Mouse (Mus musculus) urinary bladder, postnatal 10 days (tissue): ENCODE measurements around the gene Grin2b.

Experiments used
- DNase-seq: peaks from one replicate; pipeline ENCODE4 v3.0.0; 2022; ENCODE audit warnings: low spot score

Grin2b gene

GRCm38 (mm10) chr6:136100241-136100640 is 73.1 kb downstream of the Grin2b start:
- DNase-seq, result no peak

DNA sequence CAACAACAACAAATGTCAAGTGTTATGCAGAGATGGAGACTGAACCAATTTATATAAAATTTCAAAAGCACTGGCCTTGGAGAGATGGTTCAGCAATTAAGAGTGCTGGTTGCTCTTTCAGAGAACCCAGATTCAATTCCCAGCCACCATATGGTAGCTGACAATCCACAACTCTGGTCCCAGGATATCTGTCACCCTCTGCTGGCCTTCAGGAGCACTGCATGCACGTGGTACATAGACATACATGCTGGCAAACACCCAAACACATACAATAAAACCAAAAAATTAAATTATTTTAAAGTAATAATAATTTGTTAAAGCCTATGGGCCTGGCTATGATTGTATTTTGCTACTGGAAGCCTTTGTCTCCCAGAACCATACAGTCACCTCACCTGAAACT is 77.0 kb downstream of the Grin2b start:
- no peak for DNase-seq

DNA sequence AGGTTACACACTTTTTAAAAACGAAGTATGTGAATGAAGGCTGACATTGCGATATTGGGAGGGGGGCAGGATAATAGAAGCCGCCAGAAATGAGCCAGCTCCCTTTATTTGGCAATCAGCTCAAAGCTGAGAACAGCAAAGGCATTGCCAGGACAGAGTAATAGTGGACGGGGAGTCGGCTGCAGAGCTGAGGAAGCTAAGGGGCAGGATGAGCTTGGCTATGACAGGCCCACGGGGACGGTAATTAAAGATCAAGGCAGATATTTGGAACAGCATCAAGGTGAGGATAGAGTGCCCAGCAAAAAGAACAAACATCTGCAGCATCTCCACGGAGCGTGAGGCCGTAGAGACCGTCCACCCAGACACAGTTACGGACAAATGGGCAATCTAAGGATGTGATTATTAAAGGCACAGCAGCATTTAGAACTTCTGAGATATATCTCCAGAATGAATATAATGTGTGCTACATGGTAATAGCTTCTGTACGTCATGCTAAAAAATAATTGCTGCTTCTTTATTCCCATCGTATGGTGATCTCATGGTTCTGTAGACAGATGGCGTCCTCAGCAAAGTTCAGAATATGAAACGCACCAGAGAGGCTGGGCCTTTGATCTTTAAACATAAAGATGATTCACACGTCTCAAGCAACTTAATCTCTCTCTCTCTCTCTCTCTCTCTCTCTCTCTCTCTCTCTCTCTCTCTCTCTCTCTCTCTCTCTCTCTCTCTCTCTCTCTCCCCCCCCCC is 93.1 kb downstream of the Grin2b start:
- no peak for DNase-seq

- no peak for DNase-seq
Measured at GRCm38 (mm10) chr6:136072326-136073054, 100.8 kb downstream of the Grin2b start.

GRCm38 (mm10) chr6:136070101-136070500 is 103.2 kb downstream of the Grin2b start:
- no peak for DNase-seq

GRCm38 (mm10) chr6:136053346-136053745 is 120.0 kb downstream of the Grin2b start:
- DNase-seq, result no peak

- DNase-seq, result no peak
Measured at GRCm38 (mm10) chr6:136050346-136050745, 123.0 kb downstream of the Grin2b start.

GRCm38 (mm10) chr6:136048084-136048483 is 125.2 kb downstream of the Grin2b start:
- DNase-seq, result no peak

DNA sequence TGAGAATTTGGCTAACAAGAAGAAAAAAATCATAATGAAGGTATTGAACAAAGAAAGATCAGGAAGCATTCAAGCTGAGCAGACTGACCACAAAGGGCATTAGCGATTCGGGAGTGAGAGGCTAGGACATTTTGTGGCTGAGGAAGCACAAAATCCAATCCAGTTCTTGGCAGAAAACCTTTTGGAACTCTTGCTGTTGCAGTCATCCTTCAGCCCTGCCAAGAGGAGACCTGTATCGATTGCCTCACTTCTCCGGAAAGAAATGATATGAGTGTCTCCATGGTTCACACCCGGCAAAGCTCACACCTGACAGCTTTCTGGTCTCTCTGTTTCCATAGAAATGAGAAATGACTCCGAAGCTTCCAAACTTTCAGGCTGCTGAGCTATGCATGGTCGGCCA is 127.2 kb downstream of the Grin2b start:
- DNase-seq, result no peak

DNA sequence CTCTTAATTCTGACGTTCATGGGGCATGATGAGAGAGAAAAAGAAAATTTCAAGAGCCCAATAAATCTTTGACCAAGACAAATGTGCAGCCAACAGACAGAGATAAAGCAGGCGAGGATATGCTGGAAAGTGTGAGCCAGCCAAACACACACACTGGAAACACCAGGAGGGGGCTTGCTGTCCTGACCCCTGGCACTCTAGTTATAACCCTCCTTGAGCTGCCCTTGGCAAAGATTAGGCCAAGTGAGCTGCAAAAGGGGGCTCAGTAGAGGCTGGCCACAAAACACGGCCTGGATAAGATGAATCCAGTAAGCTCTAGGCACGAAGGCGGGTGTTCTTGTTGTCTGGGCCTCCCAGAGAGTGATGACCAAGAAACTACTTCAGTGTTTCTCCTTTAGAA is 128.8 kb downstream of the Grin2b start:
- DNase-seq, result no peak

DNA sequence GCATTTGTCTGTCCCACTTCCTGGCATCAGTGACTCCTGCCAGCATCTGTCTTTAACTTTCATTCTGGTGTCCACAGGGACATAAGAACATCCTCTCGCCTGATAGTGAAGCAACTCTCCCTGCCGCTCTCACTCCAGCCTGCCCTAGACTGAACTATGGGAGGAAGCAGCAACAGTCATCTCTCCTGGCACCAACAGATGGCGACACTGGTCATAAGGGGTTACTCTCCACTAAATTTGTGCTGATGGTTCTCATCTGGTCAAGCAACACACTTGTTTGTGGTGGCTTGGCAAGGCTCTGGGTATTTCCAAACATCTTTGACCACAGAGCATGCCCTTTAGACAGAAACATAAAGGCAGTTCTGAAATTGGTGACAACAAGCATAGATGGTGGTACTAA is 130.9 kb downstream of the Grin2b start:
- no peak for DNase-seq

DNA sequence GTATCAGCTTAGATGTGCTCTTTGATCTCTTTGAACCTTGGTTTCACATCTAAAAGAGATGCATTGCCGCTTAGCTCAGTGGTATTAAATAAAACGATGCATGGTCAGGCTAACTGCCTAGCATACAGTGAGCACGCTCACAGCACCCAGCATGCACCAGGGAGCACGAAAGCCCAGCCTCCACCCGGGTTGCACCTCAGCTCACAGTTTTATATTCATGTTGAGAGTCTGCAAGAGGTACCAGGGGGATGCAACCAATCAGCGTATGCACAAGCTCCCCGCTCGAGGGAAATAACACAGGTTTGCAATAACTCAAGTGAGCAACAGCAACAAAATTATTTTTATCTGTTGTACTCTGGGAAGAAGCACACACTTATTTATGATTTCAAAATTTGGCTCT is 131.5 kb downstream of the Grin2b start:
- DNase-seq, result no peak

GRCm38 (mm10) chr6:136040931-136041330 is 132.4 kb downstream of the Grin2b start:
- no peak for DNase-seq

- DNase-seq, result no peak
Measured at GRCm38 (mm10) chr6:136029235-136029939, 143.9 kb downstream of the Grin2b start.

DNA sequence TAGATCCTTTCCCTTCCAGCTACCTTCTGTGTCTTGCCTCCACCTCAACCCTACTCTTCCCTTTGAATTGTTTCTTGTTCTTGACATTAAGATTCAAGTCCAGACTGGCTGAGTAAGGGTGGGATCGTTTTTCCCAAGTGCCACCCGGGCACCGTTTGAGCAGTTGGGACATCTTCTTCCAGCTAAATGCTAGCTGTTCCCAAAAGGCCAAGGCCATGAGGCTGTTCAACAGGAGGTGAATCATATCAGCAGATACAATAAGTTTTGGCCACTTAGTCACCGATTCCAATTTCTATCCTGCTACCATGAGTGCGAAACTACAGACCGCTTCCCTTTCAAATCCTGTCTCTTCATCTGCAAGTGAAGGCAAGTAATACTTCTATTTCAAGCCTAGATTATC is 146.4 kb downstream of the Grin2b start:
- DNase-seq, result no peak

- DNase-seq, result no peak
Measured at GRCm38 (mm10) chr6:136025801-136026200, 147.5 kb downstream of the Grin2b start.

GRCm38 (mm10) chr6:136020460-136020859 is 152.9 kb downstream of the Grin2b start:
- no peak for DNase-seq

- DNase-seq, result no peak
Measured at GRCm38 (mm10) chr6:136018962-136019361, 154.3 kb downstream of the Grin2b start.

DNA sequence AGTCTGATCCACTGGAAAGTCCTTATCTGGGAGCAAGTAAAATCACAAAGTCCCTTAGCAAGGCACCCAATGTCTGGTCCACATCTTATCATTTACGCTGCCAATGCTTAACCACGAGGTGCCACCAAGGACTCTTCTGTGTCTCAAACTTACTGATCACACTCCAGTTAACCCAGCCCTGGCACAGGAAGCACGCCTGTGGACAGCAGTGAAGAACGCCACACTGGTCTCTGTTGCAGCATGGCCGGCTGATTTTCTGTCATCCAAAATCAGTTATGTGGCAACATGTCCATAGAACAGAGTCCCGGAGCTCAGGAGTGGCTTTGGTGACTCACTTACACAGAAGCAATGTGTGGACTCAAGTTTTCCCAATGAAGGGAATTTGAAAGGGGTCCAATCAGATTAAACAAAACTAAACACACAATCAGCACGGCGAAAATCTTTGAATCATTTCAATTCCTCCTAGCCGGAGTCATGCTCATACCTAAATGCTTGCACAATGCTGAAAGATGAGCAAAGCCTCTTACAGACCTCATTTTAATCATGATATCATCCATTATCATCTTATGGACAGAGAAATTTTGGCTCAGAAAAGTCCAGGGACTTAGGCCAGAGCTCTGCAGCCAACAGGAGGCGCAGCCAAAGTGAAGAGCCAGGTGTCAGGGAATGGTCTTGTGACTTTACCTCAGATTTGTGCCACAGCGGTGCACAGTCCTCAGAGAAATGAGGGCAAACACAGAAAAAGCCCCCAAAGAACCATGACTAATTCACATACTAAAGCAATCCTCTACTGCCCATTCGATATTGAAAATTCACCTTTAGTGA is 159.5 kb downstream of the Grin2b start:
- no peak for DNase-seq

DNA sequence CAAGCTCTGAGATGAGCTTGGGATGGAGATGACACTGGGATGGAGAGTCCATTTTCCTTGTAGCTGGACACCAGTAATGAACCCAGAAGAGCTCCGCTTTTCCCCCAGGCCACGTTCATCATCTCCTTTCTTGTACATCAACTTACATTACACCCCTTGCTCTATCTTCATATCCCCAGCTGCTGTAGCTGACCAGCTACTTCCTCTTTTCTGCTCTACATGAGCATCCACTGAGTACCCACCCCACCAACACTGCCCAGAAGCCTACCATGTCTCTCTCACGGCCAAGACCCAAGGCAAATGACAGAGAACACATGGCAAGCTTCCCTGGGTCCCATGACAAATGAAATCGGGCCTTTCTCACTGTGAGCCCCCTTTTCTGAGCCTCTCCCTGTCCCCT is 161.8 kb downstream of the Grin2b start:
- no peak for DNase-seq

GRCm38 (mm10) chr6:136011038-136011311 is 162.3 kb downstream of the Grin2b start:
- no peak for DNase-seq

- DNase-seq, result no peak
Measured at GRCm38 (mm10) chr6:136010290-136011037, 162.8 kb downstream of the Grin2b start.
